Mouse (Mus musculus) midbrain, postnatal 0 days (tissue): ENCODE data around the gene 1700008O03Rik. TPM values are rescaled to one million over a fixed set of nuclear protein-coding genes. Genes with fewer than 3 reads are reported as not detected.

Experiments used
- ATAC-seq: fragments of 200-750 bp; cut with Nextera tagmentation; 2 replicates; pipeline ENCODE4 v1.8.0; 2017; ENCODE audit warnings: moderate number of reproducible peaks, mild to moderate bottlenecking, moderate TSS enrichment, moderate library complexity; ENCODE audit not compliant: low FRiP score
- DNase-seq: peaks from one replicate; pipeline ENCODE4 v3.0.0-alpha.2; 2015; ENCODE audit warnings: low spot score
- H3K27ac ChIP-seq: fragments of 300-500 bp; sonication (generic); 2 replicates; pipeline ENCODE4 v1.5.1; 2014; ENCODE audit warnings: low read depth, mild to moderate bottlenecking, low read length, mixed read lengths
- H3K27me3 ChIP-seq: fragments of 300-500 bp; sonication (generic); 2 replicates; pipeline ENCODE4 v1.6.1; 2014; ENCODE audit warnings: low read length, control low read depth, mixed read lengths; ENCODE audit not compliant: insufficient read depth
- H3K36me3 ChIP-seq: fragments of 300-500 bp; sonication (generic); 2 replicates; pipeline ENCODE4 v1.6.1; 2014; ENCODE audit warnings: low read length, control low read depth, mixed read lengths; ENCODE audit not compliant: insufficient read depth
- H3K4me1 ChIP-seq: fragments of 300-500 bp; sonication (generic); 2 replicates; pipeline ENCODE4 v1.6.1; 2014; ENCODE audit warnings: mild to moderate bottlenecking, control low read depth, antibody characterized with exemption, low read length, mixed read lengths; ENCODE audit not compliant: insufficient read depth
- H3K4me2 ChIP-seq: fragments of 300-500 bp; sonication (generic); 2 replicates; pipeline ENCODE4 v1.6.1; 2014; ENCODE audit warnings: low read depth, mild to moderate bottlenecking, low read length, mixed read lengths; ENCODE audit not compliant: poor library complexity, severe bottlenecking
- H3K4me3 ChIP-seq: fragments of 300-500 bp; sonication (generic); 2 replicates; pipeline ENCODE4 v1.5.1; 2014; ENCODE audit warnings: low read depth, mild to moderate bottlenecking, low read length, moderate library complexity
- H3K9ac ChIP-seq: fragments of 300-500 bp; sonication (generic); replicated peaks from 2 replicates; pipeline ENCODE4 v1.6.1; 2014; ENCODE audit warnings: mild to moderate bottlenecking, low read length, moderate library complexity, mixed read lengths; ENCODE audit not compliant: poor library complexity, severe bottlenecking
- H3K9me3 ChIP-seq: fragments of 300-500 bp; sonication (generic); 2 replicates; pipeline ENCODE4 v1.6.1; 2016; ENCODE audit warnings: low read length, control low read depth
- CTCF ChIP-seq: IDR thresholded peaks from 2 replicates; pipeline ENCODE4 v1.5.1; 2016; ENCODE audit warnings: antibody characterized with exemption, mild to moderate bottlenecking
- WGBS: fragments of 180-500 bp; shearing (Covaris S2); extraction: QIAGEN DNeasy Blood & Tissue Kit; methylation state at CpG from one replicate; pipeline ENCODE4 v1.1.7; 2014; 5-methylcytosine and 5-hydroxymethylcytosine counted together
- polyA plus RNA-seq: library from polyadenylated mRNA; unstranded; fragments of >200 nt; fragmentation: Nextera tagmentation; extraction: Ambion mirVana; gene quantifications from 2 replicates; pipeline ENCODE4 v1.2.1, GENCODE M21; 2015
- total RNA-seq: library from RNA; depleted of rRNA; stranded (reverse); fragments of >200 nt; gene quantifications from 2 replicates; pipeline ENCODE4 v1.2.3, GENCODE M21; 2014

The 1700008O03Rik gene
- total and polyA plus RNA-seq, 2 experiments from 2014 or later = 1.4 to 3.8 TPM

- Histone ChIP-seq H3K9ac (peak overlapping the region; percentile 85), H3K4me1 (0 out of 2 replicates have a peak, but pooled peaks cover 9% of the 10 kb centered on the region), H3K36me3 (no peaks in the 10 kb centered on the region), H3K27ac (peak overlapping the region; percentile 51), H3K4me3 (peak overlapping the region; percentile 65), H3K4me2 (peak overlapping the region; percentile 87), H3K27me3 (no peaks in the 10 kb centered on the region), H3K9me3 (no peaks in the 10 kb centered on the region)
- ATAC-seq = peak; percentile 61
- DNase-seq = no peak
- no peak for TF ChIP-seq CTCF
- WGBS = 2% methylated on average over 16 of the region's 17 CpGs
Measured at GRCm38 (mm10) chr7:44384716-44385059, 932 bp downstream of the 1700008O03Rik start.

GRCm38 (mm10) chr7:44383980-44384715 is 1.5 kb downstream of the 1700008O03Rik start, which contains the start of gene Syt3:
TSS of gene Syt3 (plus strand) at chr7:44384102.
- ATAC-seq (peak; percentile 90), DNase-seq (peak; percentile 92)
- no peak for TF ChIP-seq CTCF
- Histone ChIP-seq H3K4me2 (peak within 1 kb of the TSS; percentile 87), H3K4me1 (0 out of 2 replicates have a peak, but pooled peaks cover 9% of the 10 kb centered on the region), H3K9ac (peak within 1 kb of the TSS; percentile 85), H3K4me3 (peak within 1 kb of the TSS; percentile 65), H3K36me3 (no peaks in the 10 kb centered on the region), H3K27ac (peak within 1 kb of the TSS; percentile 59), H3K27me3 (no peaks in the 10 kb centered on the region), H3K9me3 (no peaks in the 10 kb centered on the region)
- under 1% methylated on average over 20 of the region's 33 CpGs for WGBS

DNA sequence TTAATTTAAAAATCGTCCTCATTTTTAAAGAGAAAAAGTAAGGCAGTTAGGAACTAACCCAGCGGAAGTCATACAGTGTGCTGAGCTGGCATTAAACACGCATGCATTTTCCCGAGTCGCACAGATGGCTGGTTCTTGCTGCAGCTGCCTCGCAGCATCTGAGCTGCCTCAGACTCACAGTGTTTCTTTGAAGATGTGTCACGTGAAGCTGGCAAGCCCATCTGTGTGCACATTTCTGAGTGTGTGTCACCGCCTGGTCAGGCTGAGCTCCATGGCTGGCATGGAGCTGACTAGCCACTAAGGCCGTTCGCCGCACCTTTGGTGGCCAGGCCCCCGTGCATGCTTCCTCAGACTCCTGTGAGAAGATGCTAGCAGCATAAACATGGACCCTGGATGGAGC is 3.1 kb downstream of the 1700008O03Rik start:
- 58% methylated on average over 12 of the region's 12 CpGs for WGBS
- H3K4me3 ChIP-seq = no peak overlapping the region
- no peak overlapping the region; the same call in 1 of the 2 replicates for H3K27ac ChIP-seq
- no peak overlapping the region for H3K9ac ChIP-seq
- no peaks in the 10 kb centered on the region for H3K36me3 ChIP-seq
- no peak for ATAC-seq
- DNase-seq = peak; percentile 85
- TF ChIP-seq CTCF = no peak
- H3K9me3 ChIP-seq = no peaks in the 10 kb centered on the region
- no peaks in the 10 kb centered on the region for H3K27me3 ChIP-seq
- H3K4me1 ChIP-seq = 0 out of 2 replicates have a peak, but pooled peaks cover 9% of the 10 kb centered on the region
- H3K4me2 ChIP-seq = no peak overlapping the region

GRCm38 (mm10) chr7:44378290-44378689 is 7.3 kb downstream of the 1700008O03Rik start:
- WGBS = 57% methylated on average over 4 of the region's 4 CpGs
- no peak for TF ChIP-seq CTCF

DNA sequence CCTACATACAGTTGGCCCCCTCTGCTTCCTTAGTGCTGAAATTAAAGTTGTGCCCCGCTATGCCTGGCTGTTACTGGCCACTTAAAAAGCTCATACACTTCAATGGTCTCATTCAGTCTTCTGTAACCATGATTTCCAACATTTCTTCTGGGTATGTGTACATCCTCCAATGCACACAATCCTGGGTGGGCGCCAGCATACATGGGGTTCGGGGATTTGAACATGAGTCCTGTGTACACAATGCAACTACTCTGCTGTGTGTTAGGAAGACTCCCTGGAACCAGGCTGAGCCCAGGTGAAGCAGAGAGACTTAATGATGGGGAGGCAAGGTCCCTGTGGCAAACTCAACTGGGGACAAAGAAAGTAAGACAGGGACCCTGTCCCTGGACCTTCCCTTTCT is 9.8 kb downstream of the 1700008O03Rik start:
- TF ChIP-seq CTCF = no peak
- no peak overlapping the region for H3K4me3 ChIP-seq
- H3K4me1 ChIP-seq = peaks cover 3% of the 10 kb centered on the region; the same call in 1 of the 2 replicates
- no peaks in the 10 kb centered on the region for H3K27me3 ChIP-seq
- H3K9ac ChIP-seq = no peak overlapping the region
- ATAC-seq = no peak
- 60% methylated on average over 3 of the region's 3 CpGs for WGBS
- no peaks in the 10 kb centered on the region for H3K36me3 ChIP-seq
- H3K4me2 ChIP-seq = no peak overlapping the region
- H3K27ac ChIP-seq = no peak overlapping the region
- H3K9me3 ChIP-seq = no peaks in the 10 kb centered on the region
- DNase-seq = no peak

More at GRCm38 (mm10) chr7:44378290-44378689, 7.3 kb downstream of the 1700008O03Rik start:
- peaks cover 3% of the 10 kb centered on the region; the same call in 1 of the 2 replicates for H3K4me1 ChIP-seq
- H3K36me3 ChIP-seq = no peaks in the 10 kb centered on the region
- no peak overlapping the region for H3K9ac ChIP-seq
- H3K27me3 ChIP-seq = no peaks in the 10 kb centered on the region
- ATAC-seq (no peak), DNase-seq (peak; percentile 53)
- H3K4me2 ChIP-seq = no peak overlapping the region
- H3K27ac ChIP-seq = no peak overlapping the region
- no peaks in the 10 kb centered on the region for H3K9me3 ChIP-seq
- H3K4me3 ChIP-seq = no peak overlapping the region

GRCm38 (mm10) chr7:44375207-44375606 is 10.4 kb downstream of the 1700008O03Rik start:
- Histone ChIP-seq H3K4me3 (peak overlapping the region; percentile 56), H3K27ac (peak overlapping the region; percentile 83), H3K4me2 (peak overlapping the region; percentile 80), H3K27me3 (no peaks in the 10 kb centered on the region), H3K9me3 (no peaks in the 10 kb centered on the region), H3K4me1 (peaks cover 3% of the 10 kb centered on the region; the same call in 1 of the 2 replicates), H3K36me3 (no peaks in the 10 kb centered on the region), H3K9ac (peak overlapping the region; percentile 63)
- no peak for TF ChIP-seq CTCF
- WGBS = 3% methylated on average over 10 of the region's 10 CpGs
- ATAC-seq = no peak
- DNase-seq = no peak
